Mouse (Mus musculus) brain, embryonic 18.5 days (tissue): ENCODE data around the gene Slc7a11.

Experiments
- DNase-seq: peaks from one replicate; pipeline ENCODE4 v3.0.0-alpha.2; 2012; ENCODE audit warnings: low read depth, low spot score

The Slc7a11 gene

GRCm38 (mm10) chr3:50144144-50144543 is 299.3 kb downstream of the Slc7a11 start:
- DNase-seq, result no peak

GRCm38 (mm10) chr3:50138319-50138718 is 305.1 kb downstream of the Slc7a11 start:
- no peak for DNase-seq

GRCm38 (mm10) chr3:50132204-50132603 is 311.2 kb downstream of the Slc7a11 start:
- DNase-seq, result no peak

GRCm38 (mm10) chr3:50130319-50130718 is 313.1 kb downstream of the Slc7a11 start:
- peak; percentile 16 for DNase-seq

GRCm38 (mm10) chr3:50121001-50121400 is 322.4 kb downstream of the Slc7a11 start:
- no peak for DNase-seq

GRCm38 (mm10) chr3:50116266-50116665 is 327.1 kb downstream of the Slc7a11 start:
- no peak for DNase-seq

- no peak for DNase-seq
These were observed 337.9 kb downstream of the Slc7a11 start for GRCm38 (mm10) chr3:50105509-50105908.

GRCm38 (mm10) chr3:50094404-50095092 is 348.9 kb downstream of the Slc7a11 start:
- DNase-seq, result no peak

GRCm38 (mm10) chr3:50076979-50077378 is 366.4 kb downstream of the Slc7a11 start:
- DNase-seq, result no peak

GRCm38 (mm10) chr3:50063396-50063795 is 380.0 kb downstream of the Slc7a11 start:
- DNase-seq, result no peak

GRCm38 (mm10) chr3:50044666-50045065 is 398.7 kb downstream of the Slc7a11 start:
- DNase-seq, result peak; percentile 42

GRCm38 (mm10) chr3:50044160-50044559 is 399.3 kb downstream of the Slc7a11 start:
- DNase-seq, result no peak

GRCm38 (mm10) chr3:50041141-50041540 is 402.3 kb downstream of the Slc7a11 start:
- DNase-seq, result no peak

GRCm38 (mm10) chr3:50035875-50036528 is 407.4 kb downstream of the Slc7a11 start:
- no peak for DNase-seq

GRCm38 (mm10) chr3:50033325-50033724 is 410.1 kb downstream of the Slc7a11 start:
- no peak for DNase-seq

GRCm38 (mm10) chr3:50026039-50026438 is 417.4 kb downstream of the Slc7a11 start:
- no peak for DNase-seq

GRCm38 (mm10) chr3:50014396-50014795 is 429.0 kb downstream of the Slc7a11 start:
- peak; percentile 83 for DNase-seq

GRCm38 (mm10) chr3:50012012-50012411 is 431.4 kb downstream of the Slc7a11 start:
- no peak for DNase-seq

- DNase-seq, result peak; percentile 47
These were observed 439.3 kb downstream of the Slc7a11 start for GRCm38 (mm10) chr3:50003970-50004683.

- DNase-seq, result no peak
These were observed 441.3 kb downstream of the Slc7a11 start for GRCm38 (mm10) chr3:50002067-50002466.

- DNase-seq, result no peak
These were observed 441.8 kb downstream of the Slc7a11 start for GRCm38 (mm10) chr3:50001635-50002034.

- DNase-seq, result no peak
These were observed 450.5 kb downstream of the Slc7a11 start for GRCm38 (mm10) chr3:49992891-49993290.

- no peak for DNase-seq
These were observed 456.2 kb downstream of the Slc7a11 start for GRCm38 (mm10) chr3:49987236-49987635.
